Mouse (Mus musculus) heart, adult 2 months (tissue): Measurements from ENCODE around the gene Col1a1. TPM values are rescaled to one million over a fixed set of nuclear protein-coding genes. Genes with fewer than 3 reads are reported as not detected.

ENCODE experiments used
- DNase-seq, 2 experiments: peaks; one replicate each; pipeline ENCODE4 v3.0.0; 2021
- H3K27ac ChIP-seq: fragments of 200-600 bp; 2 replicates; pipeline ENCODE4 v1.8.1; 2022
- H3K27me3 ChIP-seq: fragments of 200-500 bp; 2 replicates; pipeline ENCODE4 v1.6.1; 2012; ENCODE audit warnings: mild to moderate bottlenecking, low read length, inconsistent platforms, mixed read lengths; ENCODE audit not compliant: control insufficient read depth, insufficient read depth
- H3K36me3 ChIP-seq: fragments of 200-500 bp; 2 replicates; pipeline ENCODE4 v1.6.1; 2012; ENCODE audit warnings: low read length, inconsistent platforms; ENCODE audit not compliant: control insufficient read depth, insufficient read depth
- H3K4me1 ChIP-seq: fragments of 200-500 bp; 2 replicates; pipeline ENCODE4 v1.6.1; 2011; ENCODE audit warnings: low read length; ENCODE audit not compliant: control insufficient read depth, insufficient read depth
- H3K4me3 ChIP-seq: fragments of 200-600 bp; 2 replicates; pipeline ENCODE4 v1.8.1; 2022
- H3K79me2 ChIP-seq: fragments of 200-500 bp; replicated peaks from 2 replicates; pipeline ENCODE4 v1.6.1; 2012; ENCODE audit warnings: mild to moderate bottlenecking, inconsistent platforms, low read length, moderate library complexity, mixed read lengths; ENCODE audit not compliant: control insufficient read depth, insufficient read depth
- H3K9ac ChIP-seq: fragments of 200-500 bp; 2 replicates; pipeline ENCODE4 v1.6.1; 2012; ENCODE audit warnings: low read depth, mild to moderate bottlenecking, control low read depth, inconsistent platforms, low read length, mixed read lengths
- CTCF ChIP-seq: fragments of 200-600 bp; IDR thresholded peaks from 2 replicates; pipeline ENCODE4 v1.8.1; 2022; ENCODE audit warnings: antibody characterized with exemption, mild to moderate bottlenecking, moderate library complexity
- EP300 ChIP-seq: fragments of 200-500 bp; IDR thresholded peaks from 2 replicates; pipeline ENCODE4 v1.6.1; 2011; ENCODE audit warnings: low read depth, low read length, control low read depth; ENCODE audit not compliant: insufficient read depth
- POLR2A ChIP-seq: fragments of 200-500 bp; IDR thresholded peaks from 2 replicates; pipeline ENCODE4 v1.6.1; 2011; ENCODE audit warnings: mild to moderate bottlenecking, low read depth, low read length, control low read depth; ENCODE audit not compliant: insufficient read depth
- WGBS: fragments of 180-500 bp; shearing (Covaris S2); methylation state at CpG from one replicate; pipeline ENCODE4 v1.1.7; 2018; 5-methylcytosine and 5-hydroxymethylcytosine counted together
- intact Hi-C: fragments of 180-260 bp; cut with DNase I; formaldehyde crosslinking; loops from one replicate; pipeline ENCODE4 v1.15.1; 2025
- polyA plus RNA-seq: library from polyadenylated mRNA; depleted of rRNA; stranded (reverse); fragments of >200 nt; gene quantifications from 2 replicates; pipeline ENCODE4 v1.2.3, GENCODE M21; 2012
- total RNA-seq, 2 experiments: library from RNA; stranded (reverse); gene quantifications; 2 replicates each; pipeline ENCODE4 v1.2.3; 2021

Gene Col1a1
- total and polyA plus RNA-seq, 3 experiments, result 51.1 to 82.4 (median 67.7) TPM

- peak overlapping the region; percentile 41 for H3K4me3 ChIP-seq
- WGBS, result 49% methylated on average over 4 of the region's 4 CpGs
- H3K9ac ChIP-seq, result peak overlapping the region; percentile 68
- H3K79me2 ChIP-seq, result no peaks in the 10 kb centered on the region
- H3K27me3 ChIP-seq, result no peaks in the 10 kb centered on the region
- TF ChIP-seq EP300, result 0 out of 2 replicates have a peak, but pooled peaks have one; percentile 44
- no peak for TF ChIP-seq CTCF
- peak; percentile 68 for TF ChIP-seq POLR2A
- peak in 1 of 2 experiments; percentile 57 for DNase-seq
- H3K27ac ChIP-seq, result peak overlapping the region; percentile 95
- H3K4me1 ChIP-seq, result peaks cover 1% of the 10 kb centered on the region
- H3K36me3 ChIP-seq, result no peaks in the 10 kb centered on the region
- intact Hi-C loops, result no loop called here
Measured at GRCm38 (mm10) chr11:94973313-94973712, 37.3 kb downstream of the Col1a1 start.

- H3K9ac ChIP-seq, result peak overlapping the region; percentile 47
- H3K4me3 ChIP-seq, result peak overlapping the region; percentile 45
- no peaks in the 10 kb centered on the region for H3K79me2 ChIP-seq
- peaks cover 1% of the 10 kb centered on the region for H3K4me1 ChIP-seq
- WGBS, result 24% methylated on average over 2 of the region's 2 CpGs
- peak in 1 of 2 experiments; percentile 63 for DNase-seq
- no peaks in the 10 kb centered on the region for H3K27me3 ChIP-seq
- H3K27ac ChIP-seq, result peak overlapping the region; percentile 95
- TF ChIP-seq POLR2A (no peak), EP300 (peak; percentile 91), CTCF (no peak)
- no peaks in the 10 kb centered on the region for H3K36me3 ChIP-seq
- intact Hi-C loops, result no loop called here
Measured at GRCm38 (mm10) chr11:94974951-94975350, 38.9 kb downstream of the Col1a1 start.

- H3K9ac ChIP-seq, result peak within 1 kb of the TSS; percentile 47
- no peaks in the 10 kb centered on the region for H3K36me3 ChIP-seq
- H3K79me2 ChIP-seq, result no peaks in the 10 kb centered on the region
- peak within 1 kb of the TSS; percentile 45 for H3K4me3 ChIP-seq
- DNase-seq, result peak; percentile 55 to 57
- WGBS, result 51% methylated on average over 5 of the region's 5 CpGs
- no peaks in the 10 kb centered on the region for H3K27me3 ChIP-seq
- intact Hi-C loops, result no loop called here
- TF ChIP-seq CTCF (no peak), POLR2A (peak; percentile 85), EP300 (peak; percentile 86)
- H3K4me1 ChIP-seq, result peaks cover 1% of the 10 kb centered on the region; the same call in 1 of the 2 replicates
- peak within 1 kb of the TSS; percentile 95 for H3K27ac ChIP-seq
Measured at GRCm38 (mm10) chr11:94976199-94976598, 40.2 kb downstream of the Col1a1 start, which contains the start of gene Sgca. Sgca (minus strand) TSS chr11:94976327.

- Histone ChIP-seq H3K79me2 (no peaks in the 10 kb centered on the region), H3K27me3 (no peaks in the 10 kb centered on the region), H3K4me3 (no peak overlapping the region), H3K9ac (no peak overlapping the region), H3K36me3 (no peaks in the 10 kb centered on the region), H3K4me1 (peaks cover 1% of the 10 kb centered on the region; the same call in 1 of the 2 replicates), H3K27ac (no peak overlapping the region; the same call in 1 of the 2 replicates)
- WGBS, result 44% methylated on average over 9 of the region's 9 CpGs
- intact Hi-C loops, result loop anchor here (2.0 kb wide), 2 partner anchors 56 to 64 kb away; no protein-coding TSS in a partner anchor
- DNase-seq, result no peak
- no peak for TF ChIP-seq POLR2A
- TF ChIP-seq EP300, result no peak
- no peak for TF ChIP-seq CTCF
Measured at GRCm38 (mm10) chr11:94978178-94978915, 42.3 kb downstream of the Col1a1 start.

GRCm38 (mm10) chr11:94978947-94979346 lies 42.9 kb downstream of the Col1a1 start:
- Histone ChIP-seq H3K36me3 (no peaks in the 10 kb centered on the region), H3K9ac (0 out of 2 replicates have a peak overlapping the region, but pooled peaks have one; percentile 24), H3K27me3 (no peaks in the 10 kb centered on the region), H3K4me3 (peak overlapping the region; percentile 38), H3K27ac (peak overlapping the region; percentile 81), H3K79me2 (no peaks in the 10 kb centered on the region), H3K4me1 (peaks cover 1% of the 10 kb centered on the region; the same call in 1 of the 2 replicates)
- DNase-seq, result peak; percentile 96 to 97
- WGBS, result under 1% methylated on average over 20 of the region's 20 CpGs
- intact Hi-C loops, result loop anchor here (1.0 to 2.0 kb wide), 4 partner anchors 10 to 64 kb away; no protein-coding TSS in a partner anchor
- TF ChIP-seq POLR2A (peak; percentile 88), EP300 (peak; percentile 98), CTCF (no peak; the same call in 1 of the 2 replicates)
